Mouse (Mus musculus) left cerebral cortex, adult 9 months (tissue): Measurements from ENCODE around the gene Tbc1d8b.

ENCODE experiments used
- DNase-seq, 2 experiments: peaks; one replicate each; pipeline ENCODE4 v3.0.0; 2022; ENCODE audit warnings: low spot score in 2 of 2

Gene Tbc1d8b

DNA sequence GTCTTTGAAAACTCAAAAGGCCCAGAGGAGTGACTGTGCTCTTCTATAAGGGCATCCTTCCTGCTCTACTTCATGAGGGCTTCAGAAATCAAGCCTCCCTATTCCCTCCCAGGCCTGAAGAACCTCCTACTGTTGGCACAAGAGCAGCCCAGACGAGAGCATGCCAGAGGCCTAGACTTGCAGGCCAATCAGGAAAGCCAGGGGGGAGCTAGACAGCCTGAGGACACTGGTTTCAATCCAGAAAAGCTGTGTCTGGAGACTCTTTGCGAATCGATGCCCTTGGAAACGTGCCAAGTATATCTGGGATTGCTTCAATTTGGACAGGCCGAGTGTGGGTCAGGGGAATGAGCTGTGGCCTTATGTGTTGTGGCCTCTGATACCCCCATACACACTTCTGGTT lies 94.6 kb downstream of the Tbc1d8b start:
- no peak for DNase-seq

DNA sequence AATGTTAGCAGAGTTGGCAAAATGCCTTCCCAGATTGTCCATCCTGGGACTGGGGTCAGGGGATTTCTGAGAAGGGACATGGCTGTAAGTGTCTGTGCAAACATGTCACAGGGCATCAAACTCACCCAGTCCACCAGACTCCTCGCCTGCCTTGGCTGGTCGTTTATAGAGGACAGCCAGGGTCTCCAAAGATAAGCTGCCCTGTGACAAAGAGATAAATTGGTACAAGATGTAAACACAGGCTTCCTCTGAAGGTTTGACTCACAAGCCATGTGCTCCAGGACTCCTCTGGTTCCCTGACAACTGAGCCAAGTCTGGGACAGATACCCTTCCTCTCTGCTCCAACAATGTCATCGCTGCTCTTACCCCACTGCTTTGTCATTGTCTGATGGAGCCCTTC lies 96.2 kb downstream of the Tbc1d8b start:
- DNase-seq, result no peak

DNA sequence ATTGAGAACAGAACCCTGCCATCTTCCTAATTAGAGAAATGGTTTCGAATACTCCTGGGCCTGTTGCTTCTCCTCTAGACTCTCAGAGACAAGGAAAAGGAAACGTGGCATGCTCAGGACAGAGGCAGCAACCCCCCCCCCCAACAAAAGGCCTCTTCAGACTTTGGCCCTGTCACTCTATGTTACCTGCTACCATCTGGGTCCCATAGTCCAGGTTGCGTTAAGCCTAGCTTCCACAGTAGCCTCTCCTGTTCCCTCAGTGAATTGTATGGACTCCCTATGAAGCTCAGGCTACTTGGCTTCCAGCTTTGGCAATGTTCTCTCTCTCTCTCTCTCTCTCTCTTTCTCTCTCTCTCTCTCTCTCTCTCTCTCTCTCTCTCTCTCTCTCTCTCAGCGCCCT lies 96.8 kb downstream of the Tbc1d8b start:
- DNase-seq, result no peak

DNA sequence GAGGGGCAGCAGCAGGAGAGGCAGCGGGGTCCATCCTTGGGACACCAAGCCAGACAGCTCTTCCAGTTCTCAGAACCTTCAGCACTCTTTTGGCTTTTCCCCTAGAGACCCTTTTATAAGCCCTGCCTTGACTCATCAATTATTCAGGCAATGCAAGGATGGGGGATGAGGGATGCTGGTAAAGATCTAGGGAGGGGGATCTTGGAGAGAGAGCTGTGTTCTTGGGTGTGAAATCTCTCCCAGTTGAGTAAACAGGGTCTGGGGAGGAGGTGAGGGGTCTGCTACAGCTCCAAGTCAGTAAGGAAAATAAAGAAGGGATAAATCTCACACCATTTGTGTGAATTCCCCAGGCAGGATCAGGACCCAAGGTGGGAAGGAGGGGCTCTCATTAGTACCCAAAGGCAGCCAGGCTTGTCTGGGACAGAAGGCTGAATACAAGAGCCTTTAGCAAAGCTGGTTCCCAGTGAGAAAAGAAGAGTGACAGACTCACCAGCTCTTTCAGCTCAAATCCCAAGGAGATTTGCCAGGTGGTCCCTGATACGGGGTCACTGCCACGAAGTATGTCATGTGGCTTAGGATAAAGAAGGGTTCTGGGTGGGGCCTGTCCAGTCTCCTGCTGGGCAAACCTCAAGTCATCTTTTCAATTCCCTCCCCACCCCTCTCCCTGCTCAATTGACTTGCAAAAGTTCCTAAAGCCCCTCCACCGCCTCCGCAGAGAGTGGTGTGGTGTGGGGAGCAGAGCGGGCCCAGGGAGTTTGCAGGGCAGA lies 97.7 kb downstream of the Tbc1d8b start, which contains the start of gene Ripply1:
TSS of gene Ripply1 (minus strand) at position 76 of the 767 bp plus-strand sequence.
- no peak for DNase-seq

DNA sequence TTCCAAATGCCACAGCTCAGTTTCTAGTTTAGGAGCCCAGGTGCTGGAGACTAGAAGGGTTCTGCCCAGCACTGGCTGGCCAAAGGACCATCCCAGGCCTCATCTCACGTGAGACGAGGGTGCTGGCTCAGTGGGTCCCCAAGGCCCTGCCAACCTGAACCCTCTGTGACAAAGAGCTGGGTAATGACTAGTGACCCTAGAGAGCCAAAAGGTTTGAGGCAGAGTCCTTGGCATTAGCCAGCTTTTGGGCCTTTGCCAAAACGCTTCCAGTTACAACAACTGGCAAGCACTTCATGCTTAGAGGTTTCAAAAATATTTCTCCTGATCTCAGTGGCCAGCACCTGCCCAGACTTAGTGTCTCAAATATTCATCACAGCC lies 98.2 kb downstream of the Tbc1d8b start:
- no peak for DNase-seq

DNA sequence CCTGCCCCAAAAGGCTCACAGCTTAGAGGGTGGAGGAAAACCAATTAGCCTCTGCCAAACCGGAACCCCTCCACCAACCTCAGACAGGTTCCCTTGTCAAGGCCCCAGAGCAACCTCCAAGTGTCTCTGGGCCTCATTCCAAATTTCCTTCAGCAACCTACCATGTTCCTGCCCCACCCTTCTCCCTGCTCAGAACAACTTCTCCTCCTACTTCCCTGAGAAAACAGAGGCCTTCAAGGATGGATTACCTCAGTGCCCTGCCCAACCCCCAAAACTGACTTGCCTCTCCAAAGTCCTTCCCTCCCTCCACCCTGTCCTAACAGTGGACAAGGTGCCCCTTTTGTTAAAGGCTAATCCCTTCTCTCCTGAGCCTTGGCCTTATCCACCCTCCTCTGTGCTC lies 101.0 kb downstream of the Tbc1d8b start:
- no peak for DNase-seq

DNA sequence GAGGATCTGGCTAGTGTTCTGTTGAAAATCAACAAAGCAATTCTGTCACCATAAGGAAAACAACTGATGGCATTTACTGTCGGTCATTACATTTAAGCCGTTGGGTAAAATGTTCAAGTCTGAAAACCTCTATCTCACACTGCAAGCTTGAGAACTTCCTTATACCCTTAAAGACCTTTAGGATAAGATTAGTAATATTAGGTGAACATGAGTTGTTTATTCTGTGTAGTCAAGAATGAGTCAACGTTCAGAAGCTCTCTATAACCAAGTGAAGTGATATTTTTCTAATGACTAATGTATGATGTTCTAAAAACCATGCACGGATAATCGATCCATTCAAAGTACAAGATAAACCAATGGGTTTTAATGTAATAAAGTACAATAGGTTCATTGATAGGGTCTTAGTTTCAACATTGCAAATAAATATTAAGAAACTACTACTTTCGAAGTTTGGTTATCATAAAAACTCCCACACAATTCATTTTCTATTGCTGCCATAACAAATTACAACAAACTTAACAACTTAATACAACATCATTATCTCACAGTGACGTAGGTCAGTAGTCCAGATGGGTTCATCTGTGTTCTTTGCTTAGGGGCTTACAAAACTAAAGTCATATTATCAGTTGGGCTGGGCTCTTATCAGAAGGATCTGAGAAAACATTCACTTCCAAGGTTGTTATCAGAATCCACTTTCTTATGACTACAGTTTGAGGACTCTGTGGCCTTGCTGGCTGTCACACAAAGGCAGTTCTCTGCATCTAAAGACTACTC lies 109.5 kb downstream of the Tbc1d8b start:
- no peak for DNase-seq

DNA sequence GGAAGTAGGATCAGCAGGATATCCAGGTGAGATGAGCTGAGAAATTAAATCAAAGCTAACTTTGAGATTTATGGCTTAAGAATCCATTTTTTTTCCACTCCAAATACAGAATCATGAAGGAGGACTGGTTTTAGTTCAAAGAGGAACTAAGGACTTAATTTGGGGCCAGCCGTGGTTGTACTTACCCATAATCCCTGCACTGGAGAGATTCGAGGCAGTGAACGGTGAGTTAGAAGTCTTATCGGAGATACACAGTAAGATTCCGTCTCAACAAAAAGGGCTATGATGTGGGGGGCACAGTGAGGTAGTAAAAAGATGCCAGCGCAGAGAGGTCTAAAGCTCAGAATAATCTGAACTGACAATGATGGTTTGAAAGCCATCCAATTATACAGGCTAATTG lies 111.2 kb downstream of the Tbc1d8b start:
- no peak for DNase-seq

DNA sequence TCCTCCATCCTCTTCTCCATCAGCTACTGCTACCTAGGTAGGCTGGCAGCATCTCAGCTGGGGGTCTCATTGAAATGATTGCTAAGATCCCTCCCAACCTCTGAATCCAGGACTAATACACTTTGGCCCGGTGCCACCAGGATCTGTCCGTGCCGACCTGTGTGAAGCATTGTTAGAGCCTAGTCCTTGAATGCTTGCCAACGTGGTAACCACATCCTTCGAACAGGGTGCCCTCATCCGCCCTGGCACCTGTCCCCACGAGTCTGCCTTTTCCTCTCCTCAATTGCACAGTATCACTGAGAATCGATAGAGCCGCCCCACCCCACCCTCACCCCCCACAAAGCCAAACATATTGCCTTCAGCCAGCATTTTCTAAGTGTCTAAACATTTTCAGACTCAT lies 113.1 kb downstream of the Tbc1d8b start:
- DNase-seq, result no peak

DNA sequence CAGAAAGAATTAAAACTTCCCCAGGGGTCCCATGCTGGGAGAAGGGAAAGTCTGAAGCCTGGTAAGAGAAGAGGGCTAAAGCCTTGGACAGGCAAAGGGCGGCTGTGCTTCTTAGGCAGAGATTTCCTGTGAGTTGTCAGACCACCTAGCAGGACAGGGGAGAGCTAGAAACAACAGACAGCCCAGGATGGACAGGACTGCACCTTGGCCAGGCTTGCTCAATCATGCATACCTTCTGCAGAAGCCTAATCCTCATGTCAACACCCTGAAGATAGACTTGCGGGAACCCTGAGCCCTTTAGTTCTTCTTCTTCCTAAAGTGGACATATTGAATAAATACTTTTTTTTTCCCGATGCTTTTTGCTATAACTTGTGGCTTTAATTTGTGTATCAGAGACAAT lies 115.2 kb downstream of the Tbc1d8b start:
- DNase-seq, result no peak

DNA sequence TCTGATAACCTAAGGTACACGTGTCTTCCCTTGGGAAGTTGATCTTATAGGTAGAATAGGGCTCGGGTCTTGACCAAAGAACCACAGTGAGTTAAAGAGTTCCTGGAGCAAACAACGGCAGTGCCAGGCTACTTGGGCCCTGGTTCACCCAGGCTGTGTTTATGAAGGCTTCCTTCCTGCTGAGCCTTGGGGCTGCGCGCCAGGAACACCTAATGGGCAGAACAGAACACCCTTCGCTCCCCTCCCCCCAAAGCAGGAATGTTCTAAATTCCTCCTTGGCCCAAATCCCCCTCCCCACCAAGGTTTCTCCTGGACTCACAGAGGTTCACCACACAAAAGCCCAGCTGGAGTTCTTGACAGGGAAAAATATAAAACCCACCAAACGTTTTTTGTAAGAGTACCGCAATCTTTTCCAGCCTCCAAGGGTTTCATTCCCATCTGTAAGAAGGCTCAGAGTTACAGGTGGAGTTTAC lies 115.6 kb downstream of the Tbc1d8b start, which contains the start of gene Cldn2:
TSS of gene Cldn2 (plus strand) at position 423 of the 473 bp plus-strand sequence.
- no peak for DNase-seq
